Mouse (Mus musculus) spleen, postnatal 36 days (tissue): Measurements from ENCODE around the gene Olfr1368.

ENCODE experiments used
- DNase-seq, 2 experiments: peaks; one replicate each; pipeline ENCODE4 v3.0.0; 2022; ENCODE audit warnings: low spot score in 2 of 2, mixed read lengths in 1 of 2

Olfr1368 gene

GRCm38 (mm10) chr13:21145767-21146166 lies at the start of gene Olfr1368:
TSS of gene Olfr1368 (minus strand) at chr13:21145867.
- no peak for DNase-seq

- DNase-seq = no peak
These were observed 39.9 kb upstream of the Olfr1368 start for GRCm38 (mm10) chr13:21185521-21185920.

- DNase-seq = no peak
These were observed 38.0 kb upstream of the Olfr1368 start for GRCm38 (mm10) chr13:21183661-21184060.

GRCm38 (mm10) chr13:21183066-21183465 lies 37.4 kb upstream of the Olfr1368 start:
- DNase-seq = no peak

GRCm38 (mm10) chr13:21181996-21182395 lies 36.3 kb upstream of the Olfr1368 start:
- DNase-seq = no peak

- peak; percentile 72 for DNase-seq
These were observed 35.2 kb upstream of the Olfr1368 start for GRCm38 (mm10) chr13:21180551-21181530.

- DNase-seq = peak; percentile 88 to 92
These were observed 34.3 kb upstream of the Olfr1368 start for GRCm38 (mm10) chr13:21179724-21180550.

GRCm38 (mm10) chr13:21179367-21179723 lies 33.7 kb upstream of the Olfr1368 start, which contains the start of gene Trim27:
TSS of gene Trim27 (plus strand) at chr13:21179445.
- peak in 1 of 2 experiments; percentile 56 for DNase-seq

GRCm38 (mm10) chr13:21178364-21178763 lies 32.7 kb upstream of the Olfr1368 start:
- DNase-seq = no peak

GRCm38 (mm10) chr13:21177657-21178056 lies 32.0 kb upstream of the Olfr1368 start:
- no peak for DNase-seq

GRCm38 (mm10) chr13:21176733-21177132 lies 31.1 kb upstream of the Olfr1368 start:
- DNase-seq = no peak

- DNase-seq = no peak
These were observed 27.4 kb upstream of the Olfr1368 start for GRCm38 (mm10) chr13:21173072-21173471.

- DNase-seq = peak in 1 of 2 experiments; percentile 63
These were observed 26.8 kb upstream of the Olfr1368 start for GRCm38 (mm10) chr13:21172241-21173027.

- DNase-seq = no peak
These were observed 26.0 kb upstream of the Olfr1368 start for GRCm38 (mm10) chr13:21171600-21172150.

GRCm38 (mm10) chr13:21171156-21171530 lies 25.5 kb upstream of the Olfr1368 start:
- DNase-seq = no peak

GRCm38 (mm10) chr13:21170431-21171155 lies 24.9 kb upstream of the Olfr1368 start:
- DNase-seq = no peak

GRCm38 (mm10) chr13:21169657-21170430 lies 24.2 kb upstream of the Olfr1368 start:
- peak; percentile 74 to 81 for DNase-seq

- no peak for DNase-seq
These were observed 23.5 kb upstream of the Olfr1368 start for GRCm38 (mm10) chr13:21169121-21169656.

- DNase-seq = no peak
These were observed 22.8 kb upstream of the Olfr1368 start for GRCm38 (mm10) chr13:21168371-21169011.
